Mouse (Mus musculus) lung, postnatal 0 days (tissue): ENCODE results near the gene Capn10.

Experiments
- CTCF ChIP-seq: IDR thresholded peaks from 2 replicates; pipeline ENCODE4 v1.5.1; 2016; ENCODE audit warnings: antibody characterized with exemption, mild to moderate bottlenecking
- EP300 ChIP-seq: IDR thresholded peaks from 2 replicates; pipeline ENCODE4 v1.6.1; 2016; ENCODE audit warnings: antibody characterized with exemption, mild to moderate bottlenecking, control low read depth

- TF ChIP-seq CTCF, result no peak
- no peak for TF ChIP-seq EP300
Measured at GRCm38 (mm10) chr1:92905703-92906310, 28.4 kb upstream of the Capn10 start.
